Mouse (Mus musculus): ENCODE results near the gene Cxcr3.

The Cxcr3 gene

DNA sequence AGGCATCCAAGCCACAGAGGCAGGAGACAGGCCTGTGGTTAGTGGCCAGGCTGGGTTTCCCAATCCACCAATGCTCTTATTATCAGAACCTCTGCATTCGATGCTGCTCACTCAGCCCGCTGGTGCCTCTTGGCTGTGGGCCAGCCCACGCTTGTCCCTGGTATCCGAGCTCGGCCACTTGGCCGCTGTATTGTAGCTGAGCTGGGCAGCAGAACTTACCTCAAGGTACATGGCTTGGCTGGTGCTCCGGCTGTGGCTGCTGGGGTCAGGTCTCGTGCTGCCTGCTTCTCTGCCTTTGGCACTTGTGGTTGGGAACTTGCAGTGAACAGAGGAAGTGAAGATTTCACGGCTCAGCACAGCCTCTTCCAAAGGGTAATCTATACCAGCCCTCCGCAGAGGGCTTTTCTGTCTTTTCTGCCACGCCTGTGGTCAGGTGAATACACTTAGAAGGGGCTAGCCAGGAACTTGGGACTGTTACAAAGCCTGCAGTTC, at the start of gene Cxcr3:
Gene Cxcr3 (minus strand): TSS at position 442 of the 492 bp plus-strand sequence.
- no peak for DNase-seq (ENCODE audit: low read depth, low spot score)

DNA sequence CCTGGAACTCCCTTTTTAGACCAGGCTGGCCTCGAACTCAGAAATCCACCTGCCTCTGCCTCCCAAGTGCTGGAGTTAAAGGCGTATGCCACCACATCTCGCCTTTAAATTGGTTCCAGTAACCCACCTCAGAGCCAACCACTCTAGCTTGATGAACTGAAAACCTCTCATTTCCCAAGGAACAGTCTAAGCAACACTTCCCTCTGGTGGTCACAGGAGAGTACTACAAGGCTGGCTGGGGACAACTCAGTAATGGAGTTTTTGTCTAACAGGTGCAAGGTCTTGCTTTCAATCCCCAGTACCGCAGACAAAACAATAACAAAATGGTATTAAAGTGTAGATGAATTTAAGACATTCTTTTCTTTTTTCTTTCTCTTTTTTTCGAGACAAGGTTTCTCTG, 38.0 kb upstream of the Cxcr3 start:
- peak; percentile 57 for DNase-seq (ENCODE audit: low read depth, low spot score)

DNA sequence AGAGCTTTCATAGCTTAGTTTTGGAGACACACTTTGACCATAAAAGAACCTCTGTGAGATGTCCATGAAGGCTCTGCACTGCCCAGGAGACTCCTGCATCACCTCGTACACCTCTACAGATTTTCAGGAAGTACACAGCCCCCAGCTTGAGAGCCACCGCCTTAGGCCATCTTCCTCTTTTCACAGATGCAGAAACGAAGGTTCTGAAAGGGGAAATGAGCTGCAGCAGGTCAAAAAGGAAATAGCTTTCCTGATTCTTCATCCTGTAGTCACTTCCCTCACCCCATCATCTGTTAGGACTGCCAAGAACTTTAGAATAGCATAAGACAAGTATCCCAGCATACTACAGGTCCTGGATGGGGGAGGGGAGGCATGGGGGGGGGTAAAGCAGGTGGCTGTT, 36.2 kb upstream of the Cxcr3 start:
- DNase-seq (ENCODE audit: low read depth, low spot score) = no peak

DNA sequence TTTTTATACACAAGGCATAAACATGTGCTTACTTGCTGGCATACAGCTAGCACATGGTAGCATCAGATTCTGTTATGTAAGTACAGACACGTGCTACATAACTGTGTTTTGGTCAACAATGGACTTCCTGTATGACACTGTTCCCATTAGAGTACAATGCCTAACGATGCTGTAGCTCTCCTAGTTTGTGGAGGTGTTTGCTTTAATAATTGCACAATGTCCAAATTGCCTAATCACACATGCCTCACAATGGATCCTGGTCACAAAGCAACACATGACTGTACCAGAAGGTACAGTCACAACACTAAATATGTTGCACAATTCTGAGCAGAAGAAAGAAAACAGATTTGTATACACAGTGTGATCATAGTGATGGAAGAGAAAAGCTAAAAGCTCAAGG, 35.4 kb upstream of the Cxcr3 start:
- no peak for DNase-seq (ENCODE audit: low read depth, low spot score)

DNA sequence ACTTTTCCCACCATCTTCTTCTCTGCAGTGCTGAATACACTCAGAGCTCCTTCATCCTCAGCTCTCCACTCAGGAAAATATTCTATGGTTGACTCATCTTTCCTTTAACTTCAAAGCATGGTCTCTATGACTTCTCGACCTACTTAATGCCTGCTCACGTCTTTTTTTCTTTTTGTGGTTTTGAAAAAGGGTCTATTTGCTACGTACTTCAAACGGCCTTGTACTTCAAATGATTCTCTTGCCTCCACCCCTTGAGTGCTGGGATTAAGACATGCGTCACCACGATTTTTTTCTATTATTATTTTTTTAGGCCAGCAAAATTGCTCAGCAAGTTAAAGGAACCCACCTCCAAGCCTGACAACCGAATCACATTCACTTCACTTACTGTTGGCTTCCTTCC, 33.2 kb upstream of the Cxcr3 start:
- no peak for DNase-seq (ENCODE audit: low read depth, low spot score)

DNA sequence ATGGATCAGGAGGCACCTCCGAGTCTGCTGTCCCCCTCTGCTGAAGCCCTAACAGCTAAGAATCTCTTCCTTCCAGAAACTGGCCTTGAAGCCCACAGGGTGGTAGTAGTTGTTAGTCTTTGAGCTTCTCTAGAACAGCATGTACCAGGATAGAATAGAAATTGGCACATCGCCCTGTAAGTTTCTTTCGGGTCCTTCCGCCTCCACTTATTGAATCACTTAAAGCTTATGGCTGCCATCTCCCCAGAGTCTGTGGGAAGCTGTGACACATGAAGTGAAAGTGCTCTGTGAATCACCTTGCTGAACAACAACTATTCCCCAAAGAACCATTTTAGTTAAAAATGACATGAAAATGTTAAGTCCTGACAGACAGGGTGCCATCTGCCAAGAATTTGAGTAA, 31.0 kb upstream of the Cxcr3 start:
- DNase-seq (ENCODE audit: low read depth, low spot score) = no peak

DNA sequence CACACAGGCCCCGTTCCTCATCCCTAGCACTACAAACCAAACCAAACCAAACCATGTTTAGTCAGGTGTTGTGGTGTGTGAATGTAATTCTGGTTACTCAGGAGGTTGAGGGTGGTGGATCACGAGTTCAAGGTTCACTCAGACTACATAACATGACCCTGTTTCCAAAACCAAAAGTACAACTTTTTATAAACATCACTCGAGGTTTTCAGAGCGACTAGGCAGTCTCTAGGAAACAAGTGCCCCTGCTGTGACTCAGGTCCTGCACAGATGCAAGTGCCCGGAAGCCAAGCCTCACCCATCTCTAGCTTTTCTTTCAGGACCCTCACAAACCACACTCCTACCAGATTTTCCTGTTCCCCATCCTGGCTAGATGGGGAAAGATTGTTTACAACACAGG, 30.6 kb upstream of the Cxcr3 start:
- no peak for DNase-seq (ENCODE audit: low read depth, low spot score)

DNA sequence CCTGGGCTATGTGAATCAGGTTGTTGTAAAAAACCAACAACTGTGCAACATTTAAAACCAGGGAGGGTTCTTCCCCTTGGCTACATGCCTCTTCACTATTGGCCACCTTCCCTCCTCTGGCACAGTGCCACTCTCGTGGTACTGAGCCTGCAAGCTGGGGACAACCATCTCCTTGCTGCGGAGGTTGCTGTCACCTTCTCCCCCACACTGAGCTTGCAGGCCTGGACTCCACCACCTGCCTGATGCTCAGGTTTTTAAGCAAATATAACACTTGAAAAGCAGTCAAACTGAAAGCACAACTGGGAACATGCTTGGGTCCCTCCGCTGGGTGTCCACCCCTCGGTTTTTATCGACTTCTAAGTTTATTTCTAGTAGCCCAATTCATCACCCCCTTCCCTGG, 20.4 kb upstream of the Cxcr3 start:
- DNase-seq (ENCODE audit: low read depth, low spot score) = no peak

DNA sequence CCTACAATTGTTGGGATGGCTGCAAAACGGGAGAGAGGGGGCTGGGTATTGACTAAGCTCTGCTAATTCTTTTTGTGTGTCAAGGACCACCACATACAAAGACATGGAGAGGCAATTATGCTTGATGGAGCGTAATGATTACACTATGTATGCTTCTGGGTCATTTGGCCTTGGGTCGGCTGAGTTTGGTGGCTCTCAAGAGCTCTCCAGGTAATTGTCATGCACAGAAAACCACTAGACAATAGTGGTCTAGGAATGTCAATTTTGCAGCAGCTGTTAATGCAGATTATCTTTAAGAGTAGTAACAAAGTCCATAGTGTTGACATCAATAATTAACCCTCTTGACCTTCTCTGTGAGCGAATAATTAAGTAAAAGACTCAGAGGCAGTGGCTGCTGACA, 16.1 kb upstream of the Cxcr3 start:
- DNase-seq (ENCODE audit: low read depth, low spot score) = no peak

DNA sequence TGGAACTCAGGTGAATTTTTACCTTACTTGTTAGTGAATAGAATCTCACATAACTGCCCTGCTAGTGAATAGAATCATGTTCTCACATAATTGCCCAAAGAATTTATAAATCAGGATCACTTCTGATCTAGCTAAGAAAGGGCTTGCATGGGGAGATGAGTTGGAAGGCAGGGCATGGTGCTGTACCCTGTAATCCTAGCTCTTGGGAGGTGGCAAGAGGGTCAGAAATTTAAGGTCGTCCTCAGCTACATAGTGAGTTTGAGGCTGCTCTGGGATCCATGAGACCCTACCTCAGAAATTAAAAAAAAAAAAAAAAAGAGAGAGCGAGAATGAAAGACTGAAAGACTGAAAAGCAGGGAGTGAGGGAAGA, 7.0 kb upstream of the Cxcr3 start:
- no peak for DNase-seq (ENCODE audit: low read depth, low spot score)

DNA sequence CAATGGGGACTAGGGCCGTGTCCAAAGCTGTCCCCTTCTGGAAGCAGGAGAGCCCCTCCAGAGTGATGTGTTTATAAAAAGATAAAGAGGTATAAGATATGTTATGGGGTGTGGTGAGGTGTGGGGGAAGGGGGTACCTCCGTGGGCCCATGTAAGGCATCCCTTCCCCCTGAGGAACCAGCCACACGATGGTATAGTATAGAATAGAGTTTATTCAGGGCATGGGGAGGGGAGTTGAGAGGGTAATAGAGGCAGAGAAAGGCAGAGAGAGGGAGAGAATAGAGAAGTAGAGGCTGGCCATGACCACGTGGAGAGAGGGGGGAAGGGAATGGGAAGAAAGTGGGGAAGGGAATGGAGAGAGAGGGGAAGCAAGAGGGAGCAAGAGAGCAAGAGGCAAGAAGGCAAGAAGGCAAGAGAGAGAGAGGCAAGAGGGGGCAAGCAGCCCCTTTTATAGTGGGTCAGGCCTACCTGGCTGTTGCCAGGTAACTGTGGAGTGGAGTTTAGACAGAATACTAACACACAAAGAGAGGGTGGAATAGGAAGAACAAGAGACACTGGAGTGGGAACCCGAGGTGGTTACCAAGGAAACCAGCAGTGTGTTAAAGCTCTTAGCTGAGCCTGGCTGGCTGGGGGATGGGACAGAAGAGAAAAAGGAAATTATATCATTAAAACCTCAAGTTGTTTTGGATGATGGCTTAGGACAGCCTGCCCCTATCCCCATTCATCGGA, 6.4 kb upstream of the Cxcr3 start:
- DNase-seq (ENCODE audit: low read depth, low spot score) = peak; percentile 8

DNA sequence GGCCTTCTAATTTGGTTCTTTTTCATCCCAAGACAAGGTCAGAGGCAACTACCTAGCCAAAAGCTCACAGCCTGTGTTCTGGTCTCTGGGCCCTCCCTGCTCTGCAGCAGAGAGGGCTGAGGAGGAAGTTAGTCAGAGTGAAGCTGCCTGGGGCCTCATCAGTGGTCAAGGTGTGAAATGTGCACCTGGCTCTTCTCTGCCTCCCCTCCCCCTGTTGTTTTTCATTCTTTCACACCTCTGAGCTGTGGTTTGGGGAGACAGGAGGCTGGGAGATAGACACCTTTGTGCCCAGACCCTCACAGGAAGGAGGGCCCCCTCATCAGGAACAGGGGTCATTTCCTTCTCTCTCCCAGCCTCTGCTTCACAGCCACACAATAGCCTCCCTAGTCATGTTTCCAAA, 3.1 kb upstream of the Cxcr3 start:
- DNase-seq (ENCODE audit: low read depth, low spot score) = no peak

DNA sequence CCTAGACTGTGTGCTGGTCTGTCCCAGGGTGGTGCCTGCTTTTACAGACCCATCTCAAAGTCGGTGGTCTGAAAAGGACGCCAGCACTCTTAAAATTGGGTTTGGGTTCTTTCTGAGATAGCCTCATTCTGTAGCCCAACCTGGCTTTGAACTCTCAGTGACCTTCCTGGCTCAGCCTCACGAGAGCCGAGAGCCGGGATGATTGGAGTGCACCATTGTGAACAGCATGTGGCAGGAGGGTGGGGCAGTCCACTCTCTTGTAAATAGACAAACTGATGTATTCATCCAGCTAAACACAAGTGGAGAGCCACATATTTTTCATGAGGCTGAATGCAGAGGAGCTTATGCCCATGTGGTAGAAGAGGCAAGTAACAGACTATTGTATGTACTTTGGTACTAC, 912 bp upstream of the Cxcr3 start:
- peak; percentile 35 for DNase-seq (ENCODE audit: low read depth, low spot score)

DNA sequence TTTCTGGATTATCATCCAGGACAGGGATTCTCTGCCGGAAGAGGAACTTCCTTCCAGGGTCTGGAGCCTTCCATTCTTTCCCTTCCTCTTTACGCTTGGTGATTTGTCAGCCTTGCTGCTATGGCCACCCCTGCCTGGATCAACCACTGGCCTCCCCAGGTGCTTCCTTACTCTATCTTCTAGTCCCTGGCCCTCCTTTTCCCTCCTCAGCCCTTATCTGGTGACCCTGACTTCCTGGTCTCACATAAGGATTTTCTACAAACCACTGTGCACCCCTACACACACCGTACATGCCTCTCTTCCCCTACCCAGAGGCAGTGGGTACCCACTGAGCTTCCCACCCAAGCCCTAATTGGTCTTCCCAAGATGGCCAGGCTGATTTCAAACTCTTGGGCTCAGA, 781 bp downstream of the Cxcr3 start:
- DNase-seq (ENCODE audit: low read depth, low spot score) = no peak

DNA sequence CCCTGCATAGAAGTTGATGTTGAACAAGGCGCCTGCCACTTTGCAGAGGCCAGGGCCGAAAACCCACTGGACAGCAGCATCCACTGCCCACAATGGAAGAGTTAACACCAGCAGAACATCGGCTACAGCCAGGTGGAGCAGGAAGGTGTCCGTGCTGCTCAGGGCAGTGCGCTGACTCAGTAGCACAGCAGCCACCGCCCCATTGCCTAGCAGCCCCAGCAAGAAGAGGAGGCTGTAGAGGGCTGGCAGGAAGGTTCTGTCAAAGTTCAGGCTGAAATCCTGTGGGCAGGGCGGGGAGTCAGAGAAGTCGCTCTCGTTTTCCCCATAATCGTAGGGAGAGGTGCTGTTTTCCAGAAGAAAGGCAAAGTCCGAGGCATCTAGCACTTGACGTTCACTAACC, 1.4 kb downstream of the Cxcr3 start:
- DNase-seq (ENCODE audit: low read depth, low spot score) = no peak

DNA sequence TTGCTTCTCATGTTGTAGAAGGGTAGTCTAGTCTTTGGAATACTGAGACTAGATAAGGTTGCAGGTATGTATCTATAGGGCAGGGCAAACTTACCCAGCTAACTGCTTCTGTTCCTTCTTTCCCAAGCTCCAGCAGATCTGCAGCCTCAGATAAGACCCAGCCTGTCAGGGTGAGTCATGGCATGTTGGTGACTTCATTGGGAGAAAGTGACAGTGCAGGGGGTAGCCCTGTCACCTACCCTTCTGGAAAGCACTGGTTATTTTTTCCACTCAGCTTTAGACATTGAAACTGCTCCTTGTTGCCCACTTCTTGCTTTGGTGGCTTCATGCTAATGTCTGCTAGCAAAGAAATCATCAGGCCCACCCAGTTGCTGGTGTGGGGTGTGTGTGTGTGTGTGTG, 4.1 kb downstream of the Cxcr3 start:
- DNase-seq (ENCODE audit: low read depth, low spot score) = no peak

DNA sequence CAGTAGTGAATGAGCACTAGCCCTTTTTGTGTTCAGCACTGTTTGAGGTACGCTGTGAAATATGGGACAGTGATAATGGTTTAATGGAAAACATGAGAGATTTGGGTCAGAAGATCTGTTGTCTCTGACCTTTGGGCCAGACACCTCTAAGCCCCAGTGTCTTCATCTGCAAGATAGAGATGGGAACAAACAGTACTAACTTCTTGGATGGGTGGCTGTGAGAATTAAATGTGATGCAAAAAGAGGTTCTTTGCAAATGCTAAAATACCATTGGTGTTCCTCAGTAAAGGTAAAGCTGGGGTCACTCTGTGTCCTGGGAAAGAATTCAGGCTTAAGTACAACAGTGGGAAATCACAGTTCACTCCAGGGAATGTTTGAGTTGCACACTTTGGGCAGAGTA, 13.7 kb downstream of the Cxcr3 start:
- DNase-seq (ENCODE audit: low read depth, low spot score) = peak; percentile 80

DNA sequence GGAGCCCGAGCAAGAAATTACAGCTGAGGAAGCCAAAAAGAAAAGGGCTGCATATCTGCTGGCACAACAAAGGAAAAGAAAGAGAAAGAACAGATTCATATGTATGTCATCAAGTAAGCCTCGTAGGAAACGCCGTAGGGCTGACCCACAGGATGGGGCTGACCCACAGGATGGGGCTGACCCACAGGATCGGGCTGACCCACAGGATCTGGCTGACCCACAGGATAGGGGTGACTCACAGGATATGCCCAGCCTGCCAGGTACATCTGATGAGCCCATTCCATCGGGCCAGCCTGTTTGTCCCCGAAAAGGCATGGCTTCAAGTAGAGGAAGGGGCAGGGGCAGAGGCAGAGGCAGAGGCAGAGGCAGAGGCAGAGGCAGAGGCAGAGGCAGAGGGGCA, 29.0 kb downstream of the Cxcr3 start:
- DNase-seq (ENCODE audit: low read depth, low spot score) = no peak

DNA sequence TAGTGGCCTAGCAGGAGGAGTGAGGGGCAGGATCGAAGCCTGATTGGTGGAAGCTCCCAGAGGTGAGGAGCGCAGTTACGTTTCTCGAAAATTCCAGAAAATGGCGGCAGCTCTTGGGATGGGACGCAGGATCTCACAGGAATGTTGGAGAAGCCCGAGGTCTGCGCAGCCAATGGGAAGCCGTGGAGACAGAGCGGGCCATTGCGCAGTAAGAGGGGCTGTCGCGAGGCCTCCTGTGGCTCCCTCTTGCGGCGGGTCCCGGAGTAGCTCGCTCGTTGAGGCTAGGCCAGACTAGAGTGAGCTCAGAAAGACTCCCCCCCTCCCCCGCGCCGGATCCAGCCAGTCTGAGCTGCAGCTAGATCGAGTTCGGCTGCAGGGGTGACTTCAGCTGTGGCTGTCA, 35.8 kb downstream of the Cxcr3 start:
- DNase-seq (ENCODE audit: low read depth, low spot score) = peak; percentile 93

DNA sequence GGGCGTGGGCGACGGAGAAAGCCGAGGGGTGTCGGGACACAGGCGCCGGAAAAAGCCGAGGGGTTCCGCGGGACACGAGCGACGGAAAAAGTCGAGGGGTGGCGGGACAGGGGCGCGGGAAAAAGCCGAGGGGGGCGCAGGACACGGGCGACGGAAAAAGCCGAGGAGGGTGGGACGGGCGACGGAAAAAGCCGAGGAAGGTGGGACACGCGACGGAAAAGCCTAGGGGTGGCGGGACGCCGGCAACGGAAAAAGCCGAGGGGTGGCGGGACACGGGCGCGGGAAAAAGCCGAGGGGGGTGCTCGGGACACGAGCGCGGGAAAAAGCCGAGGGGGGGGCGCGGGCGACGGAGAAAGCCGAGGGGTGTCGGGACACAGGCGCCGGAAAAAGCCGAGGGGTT, 36.5 kb downstream of the Cxcr3 start:
- DNase-seq (ENCODE audit: low read depth, low spot score) = no peak

DNA sequence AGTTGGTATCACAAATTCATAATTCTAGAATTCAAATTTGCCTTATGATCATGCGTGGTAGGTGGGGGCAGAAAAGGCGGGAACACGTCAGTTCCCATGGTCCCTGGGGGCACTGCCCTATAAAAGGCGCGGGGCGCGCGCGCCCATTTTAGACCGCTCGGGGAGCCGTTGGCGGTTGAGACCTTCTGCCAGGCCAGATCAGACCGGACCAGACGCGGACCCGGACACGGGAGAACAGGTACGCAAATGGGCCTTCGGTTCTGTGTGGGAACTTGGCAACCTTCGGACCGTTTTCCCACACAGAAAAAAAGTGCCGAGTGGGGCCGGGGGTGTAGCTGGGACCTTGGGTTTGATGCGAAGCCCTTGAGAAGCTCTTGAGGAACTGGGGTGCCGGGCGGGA, 38.4 kb downstream of the Cxcr3 start:
- peak; percentile 38 for DNase-seq (ENCODE audit: low read depth, low spot score)

Data from ES-CJ7 (cell line).